Mouse (Mus musculus) B cell, adult 62 days (primary cell): ENCODE results near the gene Sertad3. TPM values are rescaled to one million over a fixed set of nuclear protein-coding genes. Genes with fewer than 3 reads are reported as not detected.

Experiments
- total RNA-seq: library from RNA; stranded (reverse); gene quantifications from 4 replicates; pipeline ENCODE4 v1.2.4, GENCODE M21; 2023

Sertad3 gene
- total RNA-seq: 12.7 to 16.7 TPM (median 15.1 TPM) in 4 replicates

GRCm38 (mm10) chr7:27473156-27473834 lies at the start of gene Sertad3:
TSS of gene Sertad3 (plus strand) at chr7:27473768.

DNA sequence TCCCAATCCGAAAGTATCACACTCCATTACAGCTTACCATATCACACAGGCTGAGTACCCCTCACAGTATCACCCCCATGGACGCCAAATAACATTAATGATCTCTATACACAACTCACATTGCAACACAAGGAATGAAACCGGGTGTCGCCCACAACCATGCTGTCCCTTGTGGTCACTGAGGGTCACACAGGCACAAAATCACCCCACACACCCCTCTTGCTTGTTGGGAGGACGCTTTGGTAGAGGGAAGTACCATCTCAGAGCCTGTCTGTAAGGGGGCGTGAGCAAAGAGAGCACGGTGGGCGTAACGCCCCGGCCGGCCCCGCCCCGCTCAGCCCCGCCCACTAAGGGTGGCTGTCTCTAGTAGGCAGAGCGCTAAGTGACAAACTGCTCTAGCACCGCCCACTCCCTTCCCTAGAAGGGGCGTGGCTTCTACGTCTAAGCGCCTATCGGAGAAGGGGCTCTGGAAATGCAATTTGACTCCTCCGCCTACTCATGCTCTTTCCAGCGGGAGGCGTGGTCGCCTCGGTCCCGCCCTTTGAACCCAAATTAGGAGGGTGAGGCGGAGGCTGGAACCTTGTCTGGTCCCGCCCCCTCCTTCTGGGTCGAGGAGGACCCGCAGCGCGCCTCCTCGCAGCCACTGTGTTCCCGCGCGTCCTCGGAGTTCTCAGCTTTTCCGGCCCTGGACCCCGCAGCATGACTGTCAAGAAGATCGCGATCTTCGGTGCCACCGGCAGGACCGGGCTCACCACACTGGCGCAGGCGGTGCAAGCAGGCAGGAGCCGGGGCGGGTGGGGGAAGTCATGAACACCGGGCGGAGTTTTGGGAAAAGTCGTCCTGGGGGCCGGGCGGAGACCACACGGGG lies 25.9 kb upstream of the Sertad3 start, which contains the start of the genes Sptbn4 and Blvrb:
Gene Sptbn4 (minus strand): TSS at position 268 of the 868 bp plus-strand sequence.
Gene Blvrb (plus strand): TSS at position 560 of the 868 bp plus-strand sequence.

GRCm38 (mm10) chr7:27486770-27487697 lies 13.5 kb downstream of the Sertad3 start, which contains the start of gene Sertad1:
TSS of gene Sertad1 (plus strand) at chr7:27486910.

GRCm38 (mm10) chr7:27499036-27499435 lies 25.5 kb downstream of the Sertad3 start, which contains the start of gene Prx:
TSS of gene Prx (plus strand) at chr7:27499324.

GRCm38 (mm10) chr7:27522967-27523366 lies 49.4 kb downstream of the Sertad3 start, which contains the start of gene Hipk4:
TSS of gene Hipk4 (plus strand) at chr7:27523267.

Other genes with a start within 250 kb of the Sertad3 start
- gene Itpkc, start 245.1 kb upstream of the Sertad3 start, total RNA-seq: 18.8 to 22.0 TPM (median 20.4 TPM) in 4 replicates
- 24.1 to 29.2 TPM (median 27.8 TPM) in 4 replicates for gene Coq8b, start 240.7 kb upstream of the Sertad3 start, total RNA-seq
- gene Numbl, start 215.3 kb upstream of the Sertad3 start, total RNA-seq: 1.4 to 2.6 TPM (median 2.1 TPM) in 4 replicates
- 0.83 to 1.2 TPM (median 1.0 TPM) in 4 replicates for gene Ltbp4, start 136.1 kb upstream of the Sertad3 start, total RNA-seq
- gene Shkbp1, start 117.7 kb upstream of the Sertad3 start, total RNA-seq: 85.2 to 97.4 TPM (median 91.1 TPM) in 4 replicates
- 7.5 to 14.1 TPM (median 9.1 TPM) in 3 of 4 replicates, not detected in the other for gene Gm20479, start 116.3 kb upstream of the Sertad3 start, total RNA-seq
- gene Sptbn4, start 26.1 kb upstream of the Sertad3 start, total RNA-seq: 0.18 to 0.29 TPM (median 0.28 TPM) in 3 of 4 replicates, not detected in the other
- 68.1 to 75.9 TPM (median 70.4 TPM) in 4 replicates for gene Blvrb, start 25.8 kb upstream of the Sertad3 start, total RNA-seq
- gene Sertad1, start 13.1 kb downstream of the Sertad3 start, total RNA-seq: 32.1 to 39.2 TPM (median 35.5 TPM) in 4 replicates
- gene Prx, start 25.6 kb downstream of the Sertad3 start, total RNA-seq: 0.18 to 0.44 TPM (median 0.29 TPM) in 3 of 4 replicates, not detected in the other
- not detected in 4 replicates for gene Hipk4, start 49.5 kb downstream of the Sertad3 start, total RNA-seq
- gene Pld3, start 79.5 kb downstream of the Sertad3 start, total RNA-seq: 64.7 to 72.8 TPM (median 66.9 TPM) in 4 replicates
- 22.1 to 29.3 TPM (median 26.5 TPM) in 4 replicates for gene 2310022A10Rik, start 79.5 kb downstream of the Sertad3 start, total RNA-seq
- 95.6 to 114 TPM (median 104 TPM) in 4 replicates for gene Akt2, start 117.8 kb downstream of the Sertad3 start, total RNA-seq
- not detected in 4 replicates for gene Ttc9b, start 180.1 kb downstream of the Sertad3 start, total RNA-seq
- 12.2 to 17.9 TPM (median 13.6 TPM) in 4 replicates for gene Map3k10, start 200.8 kb downstream of the Sertad3 start, total RNA-seq
- 1.1 to 2.5 TPM (median 1.9 TPM) in 4 replicates for gene Zfp607b, start 215.6 kb downstream of the Sertad3 start, total RNA-seq